Mouse (Mus musculus) liver, adult 2 months (tissue): Measurements from ENCODE around the gene Gstt4.

Experiments used
- CTCF ChIP-seq: fragments of 200-500 bp; IDR thresholded peaks from 2 replicates; pipeline ENCODE4 v1.5.1; 2011; ENCODE audit warnings: low read depth, low read length, control low read depth
- POLR2A ChIP-seq: fragments of 200-500 bp; IDR thresholded peaks from 2 replicates; pipeline ENCODE4 v1.6.1; 2011; ENCODE audit warnings: low read length, control low read depth; ENCODE audit not compliant: insufficient read depth; ENCODE audit errors: extremely low read depth

- no peak for TF ChIP-seq CTCF
- TF ChIP-seq POLR2A, result no peak
These were observed 7.4 kb upstream of the Gstt4 start for GRCm38 (mm10) chr10:75829529-75830274.
